Mouse (Mus musculus): ENCODE measurements around the gene C1ql2.

The C1ql2 gene

DNA sequence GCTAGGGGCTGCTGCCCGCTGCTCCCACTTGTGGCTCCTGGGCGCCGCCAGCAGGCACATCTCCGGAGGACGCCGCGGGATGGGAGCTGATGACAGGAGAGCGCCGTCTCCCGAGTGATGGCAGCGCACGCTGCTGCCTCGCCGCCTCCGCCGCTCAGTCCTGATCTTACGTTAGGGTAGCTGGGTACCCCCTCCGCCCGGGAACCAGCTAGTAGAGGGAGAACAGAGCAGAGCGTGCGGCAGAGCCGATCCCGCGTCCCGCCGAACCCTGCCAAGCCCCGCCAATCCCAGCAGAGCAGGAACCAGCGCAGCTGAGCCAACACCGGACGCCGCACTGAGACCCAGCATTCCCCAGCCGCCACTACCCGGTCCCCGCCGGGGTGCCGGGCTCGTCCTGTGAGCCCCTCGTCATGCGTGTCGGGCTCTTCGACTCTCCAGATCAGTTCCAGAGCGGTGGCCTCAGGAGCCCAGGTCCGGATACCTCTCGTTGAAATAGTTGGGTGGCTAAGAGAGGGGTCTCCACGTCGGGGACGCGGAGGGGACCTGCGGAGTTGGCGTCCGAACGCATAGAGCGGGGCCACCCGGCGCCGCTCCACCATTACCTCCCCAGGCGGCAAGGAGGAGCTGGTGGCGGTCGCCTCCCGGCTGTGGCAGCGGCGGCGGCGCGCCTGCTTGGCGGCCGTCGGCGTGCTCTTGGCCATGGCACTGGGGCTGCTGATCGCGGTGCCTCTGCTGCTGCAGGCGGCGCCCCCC lies at the start of gene C1ql2:
TSS of gene C1ql2 (plus strand) at position 164 of the 753 bp plus-strand sequence.
- no peak for DNase-seq (ENCODE audit: low spot score)

DNA sequence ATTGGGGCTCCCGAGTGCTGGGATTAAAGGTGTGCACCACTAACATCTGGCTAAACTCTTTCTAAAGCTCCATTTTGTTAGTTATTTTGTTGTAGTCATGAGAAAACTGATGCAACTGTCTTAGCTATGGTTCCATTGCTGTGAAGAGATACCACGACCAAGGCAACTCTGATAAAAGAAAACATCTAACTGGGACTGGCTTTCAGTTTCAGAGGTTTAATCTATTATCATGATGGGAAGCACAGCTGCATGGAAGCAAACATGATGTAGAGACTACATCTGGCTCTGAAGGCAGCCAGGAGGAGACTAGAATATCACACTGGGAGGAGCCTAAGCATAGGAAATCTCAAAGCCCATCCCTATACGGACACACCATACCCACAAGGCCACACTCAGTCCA lies 48.7 kb upstream of the C1ql2 start:
- no peak for DNase-seq (ENCODE audit: low spot score)

DNA sequence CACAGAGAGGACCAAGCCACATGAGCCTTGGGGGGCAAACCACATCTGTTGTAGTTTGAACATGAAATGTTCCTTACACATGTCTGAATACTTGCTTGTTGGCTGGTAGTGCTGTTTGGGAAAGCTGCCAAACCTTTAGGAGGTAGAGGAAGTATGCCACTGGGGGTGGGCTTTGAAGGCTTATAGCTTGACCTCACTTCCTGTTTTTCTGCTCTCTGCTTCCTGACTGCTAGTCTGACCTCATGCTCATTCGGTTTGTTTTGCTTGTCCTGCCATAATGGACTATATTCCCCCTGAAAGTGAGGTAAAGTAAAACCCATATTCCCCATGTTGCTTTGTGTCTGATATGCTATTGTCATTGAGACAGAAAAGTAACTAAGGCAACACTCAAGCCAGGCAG lies 46.6 kb upstream of the C1ql2 start:
- no peak for DNase-seq (ENCODE audit: low spot score)

DNA sequence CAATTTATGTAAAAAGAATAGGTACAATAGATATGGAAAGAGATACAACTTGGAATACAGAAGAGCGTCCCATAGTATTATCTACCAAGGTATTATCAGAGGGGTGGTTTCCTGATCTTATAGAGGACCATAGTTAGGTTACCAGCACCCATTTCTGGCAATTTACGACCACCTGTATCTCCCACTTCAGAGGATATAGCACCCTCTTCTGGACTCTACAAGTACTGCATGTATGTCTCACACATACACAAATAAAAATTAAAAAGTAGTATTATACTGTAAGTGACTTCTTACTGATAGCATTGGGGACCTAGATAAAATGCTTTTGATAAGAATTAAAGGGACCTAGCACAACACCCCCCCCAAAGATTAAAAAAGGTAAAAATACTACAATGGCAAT lies 43.4 kb upstream of the C1ql2 start:
- no peak for DNase-seq (ENCODE audit: low spot score)

DNA sequence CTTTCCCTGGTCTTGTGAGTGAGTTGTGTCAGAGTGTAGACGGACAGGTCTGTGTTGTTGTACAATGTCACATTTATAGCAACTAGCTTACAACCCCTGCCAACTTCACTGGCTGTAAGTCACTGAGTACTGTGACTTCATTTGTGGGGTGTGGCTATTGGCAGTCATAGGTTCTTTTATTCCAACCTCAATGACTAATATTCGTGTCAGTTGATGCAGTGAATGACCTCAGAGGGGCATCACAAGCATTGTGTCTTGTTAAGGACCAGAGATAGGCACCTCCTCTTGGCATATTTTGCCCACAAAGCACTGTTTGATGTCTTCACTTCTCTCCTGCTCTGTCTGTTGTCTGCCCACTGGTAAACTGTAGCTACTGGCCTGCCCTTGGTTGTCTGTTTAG lies 34.6 kb upstream of the C1ql2 start:
- no peak for DNase-seq (ENCODE audit: low spot score)

DNA sequence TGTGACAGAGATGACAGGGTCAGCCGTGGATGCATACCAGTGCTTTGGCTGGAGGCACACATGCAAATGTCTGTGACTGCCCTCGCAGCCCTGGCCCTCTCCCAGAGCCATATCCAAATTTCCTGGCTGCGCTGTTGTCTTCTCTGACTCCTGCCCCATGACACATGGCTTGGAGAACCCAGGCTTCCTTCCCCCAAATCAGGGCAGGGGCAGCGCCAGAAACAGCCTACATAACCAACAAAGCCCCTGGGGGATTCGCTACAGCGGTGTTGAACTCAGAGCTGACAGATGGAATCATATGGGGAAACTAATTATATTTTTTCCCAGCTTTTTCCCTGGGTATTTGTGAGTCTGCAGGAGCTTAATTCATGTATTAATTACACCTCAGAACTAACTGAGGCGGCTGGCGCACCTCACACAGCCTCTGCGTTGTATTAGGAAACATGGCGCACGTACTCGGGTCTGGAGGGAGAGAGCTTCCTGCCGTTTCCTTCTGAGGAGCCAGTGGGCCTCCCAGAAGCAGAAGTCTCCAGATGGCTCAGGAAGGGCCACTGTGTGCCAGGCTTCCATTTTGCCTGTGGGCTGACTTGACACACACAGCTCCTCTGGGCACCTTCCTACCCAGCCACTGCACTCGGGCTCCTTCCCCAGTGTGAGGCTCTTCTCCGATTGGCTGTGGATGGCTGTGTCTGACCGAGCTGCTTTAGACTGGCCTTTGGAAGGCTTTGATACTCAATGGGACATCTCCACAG lies 18.9 kb upstream of the C1ql2 start:
- DNase-seq (ENCODE audit: low spot score), result no peak

DNA sequence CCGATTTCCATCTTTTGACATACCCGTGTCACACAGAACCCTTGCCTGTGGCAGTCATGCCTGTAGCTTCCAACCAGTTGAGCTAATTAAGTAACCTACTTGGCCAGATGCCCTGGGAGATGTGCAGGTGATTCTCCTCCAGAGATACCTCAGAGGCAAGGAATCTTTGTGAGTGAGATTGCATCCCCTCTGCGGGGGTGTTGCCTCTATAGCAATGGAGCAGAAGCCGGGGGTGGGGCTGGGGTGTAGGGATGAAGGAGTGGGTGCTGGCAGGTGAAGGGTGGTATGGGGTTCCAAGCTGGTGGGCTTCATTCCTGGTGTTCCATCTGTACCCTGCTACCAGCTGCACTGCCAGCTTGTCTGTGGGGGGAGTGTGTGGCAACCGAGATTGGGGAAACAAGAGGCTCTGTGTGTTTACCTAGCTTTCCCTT lies 17.2 kb upstream of the C1ql2 start:
- DNase-seq (ENCODE audit: low spot score), result no peak

DNA sequence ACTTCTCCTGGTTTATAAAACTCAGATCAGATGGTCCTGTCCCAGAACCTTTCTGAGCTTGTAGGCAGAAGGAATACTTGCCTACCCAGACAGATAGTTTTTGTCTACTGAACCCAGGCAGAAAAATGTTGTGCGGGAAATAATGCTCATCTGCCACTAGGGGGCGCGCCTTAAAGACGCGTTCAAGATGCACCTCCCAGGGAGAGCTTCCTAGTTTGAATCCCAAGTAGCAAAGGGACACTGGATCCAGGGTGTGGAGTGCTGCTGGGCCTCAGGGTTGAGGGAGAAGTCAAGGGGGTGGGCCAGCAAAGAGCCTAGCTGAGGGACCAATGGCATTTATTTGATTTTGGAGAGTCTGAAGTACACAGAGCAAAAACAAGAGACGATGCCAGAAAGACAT lies 12.7 kb upstream of the C1ql2 start:
- DNase-seq (ENCODE audit: low spot score), result peak; percentile 11

DNA sequence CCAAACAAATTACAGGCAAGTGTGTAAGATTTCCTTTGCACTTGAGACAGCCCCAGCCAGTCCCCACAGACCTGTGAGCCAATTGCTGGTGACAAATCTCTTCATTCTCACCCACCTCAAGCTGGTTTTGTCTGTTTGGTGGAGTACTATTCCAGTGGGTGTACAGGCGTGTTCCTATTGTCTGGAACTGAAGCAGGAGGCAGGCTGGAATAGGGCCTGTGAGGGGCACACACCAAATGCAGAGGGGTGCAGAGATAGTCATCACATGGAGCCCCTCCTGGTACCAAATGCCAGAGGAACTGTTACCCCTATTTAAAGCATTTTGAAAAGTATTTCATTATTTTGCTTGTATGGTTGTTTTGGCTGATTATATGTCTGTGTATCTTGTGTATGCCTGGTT lies 12.2 kb upstream of the C1ql2 start:
- no peak for DNase-seq (ENCODE audit: low spot score)

DNA sequence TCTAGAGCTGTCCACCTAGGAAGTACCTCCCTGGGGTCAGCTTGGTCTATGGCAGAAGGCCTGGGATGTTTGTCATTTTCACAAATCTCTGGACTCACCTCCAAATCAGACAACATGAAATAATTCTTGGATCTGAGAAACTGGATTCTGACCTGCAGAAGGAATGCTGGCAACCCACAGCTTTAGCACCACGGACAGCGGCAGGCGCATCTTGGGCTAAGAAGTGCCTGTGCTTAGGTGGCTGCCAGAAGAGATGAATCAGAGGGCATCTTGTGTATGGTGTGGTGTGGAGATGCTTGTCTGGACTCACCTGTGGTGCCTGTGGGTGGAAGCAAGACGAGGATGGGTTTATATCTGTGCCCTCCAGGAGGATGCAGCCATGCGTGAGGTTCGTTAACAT lies 8.5 kb upstream of the C1ql2 start:
- DNase-seq (ENCODE audit: low spot score), result peak; percentile 46

DNA sequence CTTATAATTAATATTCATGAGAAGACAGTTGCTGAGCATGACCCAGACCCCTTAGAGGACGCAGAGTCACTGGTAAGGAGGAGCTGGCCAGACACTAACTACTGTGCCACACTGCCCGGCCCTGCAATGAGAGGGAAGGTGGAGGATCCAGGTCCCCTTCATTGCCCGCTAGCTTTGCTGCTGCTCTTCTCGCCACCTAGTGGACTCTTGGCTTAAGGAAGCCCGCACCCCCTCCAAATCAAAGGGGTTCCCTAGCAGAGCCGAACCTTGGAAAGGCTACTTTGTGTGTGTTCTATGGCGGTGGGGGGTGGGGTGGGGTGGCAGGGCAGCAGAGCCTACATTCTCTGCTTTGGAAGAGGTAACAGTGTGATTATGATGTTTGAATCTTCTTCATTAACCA lies 2.4 kb upstream of the C1ql2 start:
- no peak for DNase-seq (ENCODE audit: low spot score)

DNA sequence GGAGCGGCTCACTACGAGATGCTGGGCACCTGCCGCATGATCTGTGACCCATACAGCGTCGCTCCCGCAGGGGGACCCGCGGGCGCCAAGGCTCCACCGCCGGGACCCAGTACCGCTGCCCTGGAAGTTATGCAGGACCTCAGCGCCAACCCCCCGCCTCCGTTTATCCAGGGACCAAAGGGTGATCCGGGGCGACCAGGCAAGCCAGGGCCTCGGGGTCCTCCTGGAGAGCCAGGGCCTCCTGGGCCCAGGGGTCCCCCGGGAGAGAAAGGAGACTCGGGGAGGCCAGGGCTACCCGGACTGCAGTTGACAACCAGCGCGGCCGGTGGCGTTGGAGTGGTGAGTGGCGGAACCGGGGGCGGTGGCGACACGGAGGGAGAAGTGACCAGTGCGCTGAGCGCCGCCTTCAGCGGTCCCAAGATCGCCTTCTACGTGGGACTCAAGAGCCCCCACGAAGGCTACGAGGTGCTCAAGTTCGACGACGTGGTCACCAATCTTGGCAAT lies 842 bp downstream of the C1ql2 start:
- DNase-seq (ENCODE audit: low spot score), result no peak

DNA sequence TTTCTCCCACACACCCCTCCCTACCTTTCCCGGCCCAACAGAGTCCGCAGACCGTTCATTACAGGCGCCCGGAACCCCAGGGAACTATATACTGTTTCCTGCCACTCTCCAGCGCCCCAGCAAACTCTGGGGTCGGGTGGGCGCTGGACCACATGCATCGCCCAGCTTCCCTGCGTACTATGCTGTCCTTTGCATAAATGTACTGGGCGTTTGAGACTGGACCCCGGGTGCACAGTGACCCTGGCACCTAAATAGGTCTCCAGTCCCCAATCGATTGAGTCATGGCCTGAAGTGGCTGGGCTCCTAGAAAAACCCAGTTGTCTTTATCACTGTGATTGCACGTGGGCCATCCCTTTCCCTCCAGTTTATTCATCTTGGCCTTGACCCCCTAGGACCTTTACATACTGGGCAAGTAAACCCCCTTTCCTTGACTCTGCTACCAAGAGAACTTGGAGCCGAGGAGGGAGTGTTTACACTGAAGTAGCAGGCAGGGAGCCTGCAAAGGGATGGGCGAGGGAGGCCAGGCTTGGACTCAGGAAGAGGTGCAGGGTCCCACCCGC lies 1.5 kb downstream of the C1ql2 start:
- DNase-seq (ENCODE audit: low spot score), result no peak

DNA sequence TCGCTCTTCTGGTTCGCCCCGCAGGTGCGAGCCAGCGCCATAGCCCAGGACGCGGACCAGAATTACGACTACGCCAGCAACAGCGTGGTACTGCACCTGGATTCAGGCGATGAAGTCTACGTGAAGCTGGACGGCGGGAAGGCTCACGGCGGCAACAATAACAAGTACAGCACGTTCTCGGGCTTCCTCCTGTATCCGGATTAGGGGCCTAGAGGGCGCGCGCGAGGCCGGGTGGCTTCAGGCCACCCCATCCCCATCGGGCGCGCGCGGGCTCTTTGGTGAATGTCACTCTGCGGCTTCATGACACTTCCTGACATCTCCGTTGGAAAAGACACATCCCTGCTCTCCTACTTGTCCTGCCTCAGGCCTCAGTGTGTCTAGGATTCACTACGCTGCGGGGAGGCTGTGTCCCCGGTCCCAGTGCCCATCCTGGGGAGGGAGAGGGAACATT lies 2.0 kb downstream of the C1ql2 start:
- no peak for DNase-seq (ENCODE audit: low spot score)

DNA sequence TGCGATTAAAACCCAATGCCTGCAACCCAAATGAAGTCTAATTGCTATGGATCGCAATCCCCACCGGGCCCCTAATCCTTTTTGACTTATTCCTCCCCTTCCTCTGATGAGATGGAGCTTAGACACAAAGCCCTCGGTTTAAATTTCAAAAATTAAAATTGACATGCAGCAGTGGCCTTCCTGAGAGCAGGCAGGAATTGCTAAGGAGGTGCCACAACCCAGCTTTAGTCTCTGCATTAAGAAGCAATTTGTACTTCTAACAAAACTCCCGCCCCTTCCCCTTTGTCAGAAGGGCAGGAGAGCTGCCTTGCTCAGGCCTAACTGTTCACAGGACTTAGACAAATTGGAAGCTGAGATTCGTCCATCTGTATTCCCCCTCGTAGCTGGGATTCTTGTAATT lies 4.6 kb downstream of the C1ql2 start:
- DNase-seq (ENCODE audit: low spot score), result no peak

DNA sequence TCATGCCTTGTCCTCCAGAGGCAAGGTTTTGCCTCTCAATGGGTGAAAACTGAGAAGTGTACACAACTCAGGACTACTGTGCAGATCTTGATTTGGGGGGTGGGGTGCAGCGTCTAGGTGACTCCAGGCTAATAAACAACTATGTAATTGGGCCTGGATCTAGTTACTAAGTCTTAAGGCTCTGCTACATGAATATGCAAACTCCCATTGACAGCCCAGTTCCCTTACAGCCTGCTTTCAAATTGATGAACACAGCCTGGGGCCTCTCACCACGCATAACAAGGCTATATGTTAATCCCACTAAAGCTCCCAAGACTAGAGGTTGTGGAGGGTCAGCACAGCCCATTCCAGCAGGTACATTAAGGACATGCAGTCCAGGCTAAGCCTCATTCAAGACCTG lies 14.0 kb downstream of the C1ql2 start:
- no peak for DNase-seq (ENCODE audit: low spot score)

DNA sequence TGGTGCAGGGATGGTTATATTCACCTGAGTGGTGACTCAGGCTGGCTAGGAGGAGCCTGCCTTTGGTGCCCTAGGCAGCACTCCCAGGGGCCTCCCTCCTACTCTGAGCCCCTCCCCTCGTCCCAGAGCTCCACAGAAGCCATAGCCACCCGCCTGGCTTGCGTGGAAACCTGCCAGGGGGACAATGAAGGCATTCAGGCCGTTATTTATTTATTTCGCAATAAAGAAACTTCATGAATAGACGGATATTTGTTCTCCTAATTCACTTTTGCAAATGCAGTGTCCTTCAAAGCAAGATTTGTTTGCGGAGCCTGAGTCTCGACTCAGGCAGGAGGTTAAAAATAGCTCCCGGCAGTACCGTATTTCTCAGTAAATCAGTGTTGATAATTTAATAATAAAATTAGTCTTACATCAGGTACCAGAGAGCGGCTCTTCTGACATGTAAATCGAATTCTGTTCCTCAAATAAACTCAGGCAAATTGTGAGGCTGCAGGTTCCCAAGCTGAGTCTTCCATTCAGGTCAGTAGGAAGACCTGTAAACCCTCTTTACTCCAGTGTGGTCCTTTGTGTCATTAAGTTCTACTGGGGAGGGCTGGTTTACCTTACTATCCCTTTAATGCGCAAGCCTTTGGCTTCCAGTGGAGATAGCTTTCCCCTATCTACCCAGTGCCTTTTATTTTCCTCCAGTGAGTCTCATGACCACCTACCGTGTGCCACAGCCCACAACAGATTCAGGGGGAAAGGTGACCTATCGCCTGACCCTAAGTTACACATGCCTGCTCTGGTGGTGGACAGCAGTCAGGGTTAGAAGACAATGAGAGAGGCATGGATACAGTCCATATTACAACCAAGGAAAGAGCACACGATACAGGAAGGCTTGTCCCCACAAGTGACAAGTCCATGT lies 17.2 kb downstream of the C1ql2 start:
- no peak for DNase-seq (ENCODE audit: low spot score)

DNA sequence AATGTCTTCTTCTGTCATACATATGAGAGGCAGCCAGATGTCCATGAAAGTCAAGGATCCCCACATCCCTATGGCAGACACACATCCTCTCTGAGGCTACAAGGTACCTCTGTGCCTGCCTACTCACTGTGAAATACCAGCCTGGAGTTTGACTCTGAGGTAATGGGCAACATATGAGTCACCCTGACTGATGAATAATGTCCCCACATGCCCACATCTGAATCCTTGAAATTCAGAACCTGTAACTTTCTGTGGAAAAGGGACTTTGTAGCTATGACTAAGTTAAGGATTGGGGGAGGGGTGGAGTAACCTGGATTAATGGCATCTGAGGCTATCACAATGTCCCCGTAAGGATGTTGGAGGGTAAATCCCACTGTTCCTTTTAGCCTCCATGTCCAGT lies 23.3 kb downstream of the C1ql2 start:
- no peak for DNase-seq (ENCODE audit: low spot score)

DNA sequence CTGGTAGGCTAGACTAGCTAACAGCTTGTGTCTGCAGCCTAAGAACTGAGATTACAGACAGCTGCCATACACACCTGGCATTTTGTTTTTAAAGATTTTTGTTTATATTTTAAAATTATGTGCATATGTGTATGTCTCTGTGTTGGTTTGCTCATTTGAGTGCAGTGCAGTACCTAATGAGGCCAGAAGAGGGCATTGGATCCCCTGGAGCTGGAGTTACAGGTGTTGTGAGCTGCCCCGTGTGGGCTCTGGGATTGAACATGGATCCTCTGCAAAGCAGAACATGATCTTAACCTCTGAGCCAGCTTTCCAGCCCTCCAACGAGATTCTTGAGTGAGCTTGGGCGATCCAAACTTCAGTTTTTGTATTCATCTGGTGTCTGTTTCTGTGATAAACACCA lies 27.8 kb downstream of the C1ql2 start:
- DNase-seq (ENCODE audit: low spot score), result no peak

DNA sequence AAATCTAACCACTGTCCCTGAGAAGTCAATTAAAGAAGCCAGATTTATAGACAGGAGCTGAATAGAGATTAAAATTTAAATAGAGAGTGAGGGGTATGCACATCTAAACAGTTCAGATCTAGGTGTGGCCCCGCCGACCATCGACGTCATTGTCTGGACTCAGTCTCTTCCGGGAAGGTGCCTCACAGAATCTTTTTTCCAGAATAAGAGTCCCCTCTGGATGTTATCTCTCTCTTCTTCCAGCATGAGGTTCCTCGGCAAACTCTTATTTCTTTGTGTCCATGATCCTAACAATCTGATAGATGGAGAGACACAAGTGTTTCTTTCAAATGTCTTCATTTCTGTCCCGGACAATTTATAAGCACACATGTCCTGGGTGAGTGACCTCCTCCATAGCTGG lies 33.7 kb downstream of the C1ql2 start:
- DNase-seq (ENCODE audit: low spot score), result no peak

DNA sequence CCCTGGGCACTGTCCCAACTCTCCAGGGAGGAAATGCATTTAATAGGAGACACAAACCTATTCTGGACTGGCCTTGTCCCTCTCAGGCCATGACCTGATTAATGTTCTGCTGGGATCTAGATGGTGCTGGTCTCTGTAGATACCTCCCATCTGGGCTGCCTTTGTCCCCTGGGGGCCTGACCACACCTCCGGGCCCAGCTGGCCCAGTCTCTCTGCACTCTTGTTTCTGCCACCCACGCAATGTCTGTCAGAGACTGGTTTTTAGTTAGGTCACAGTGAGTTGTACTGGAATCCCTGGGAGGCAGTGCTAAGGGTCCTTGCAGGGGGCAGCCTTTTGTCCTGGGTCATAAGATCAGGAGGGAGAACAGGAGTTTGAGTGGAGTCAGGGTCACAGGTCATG lies 34.5 kb downstream of the C1ql2 start:
- DNase-seq (ENCODE audit: low spot score), result no peak

DNA sequence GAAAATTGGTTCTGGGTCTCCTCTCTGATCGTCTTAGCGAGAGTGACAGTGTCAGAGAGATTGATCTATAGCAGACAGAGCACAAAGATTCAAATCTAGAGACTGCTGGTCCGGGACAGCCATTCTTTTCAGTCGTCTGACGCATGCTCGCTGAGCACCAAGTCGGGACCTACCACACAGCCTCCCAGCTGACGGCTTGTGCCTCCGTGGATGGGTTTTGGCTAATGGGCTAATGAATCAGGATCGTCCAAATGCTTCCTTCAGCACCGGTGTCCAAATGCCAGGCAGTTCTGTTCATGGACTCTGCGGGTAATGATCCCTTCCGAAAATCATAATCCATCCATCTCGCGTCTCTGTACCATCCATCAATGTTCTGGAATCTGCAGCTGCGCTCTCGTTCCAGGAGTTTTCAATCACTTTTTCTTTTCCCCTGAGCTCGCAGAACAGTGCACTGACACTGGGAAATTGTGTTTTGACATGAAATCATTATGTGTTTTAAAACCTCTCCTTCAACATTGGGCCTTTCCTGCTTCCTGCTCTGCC lies 44.7 kb downstream of the C1ql2 start:
- DNase-seq (ENCODE audit: low spot score), result no peak
